Mouse (Mus musculus) hindbrain, postnatal 0 days (tissue): ENCODE measurements around the gene 4930503B20Rik. TPM values are rescaled to one million over a fixed set of nuclear protein-coding genes. Genes with fewer than 3 reads are reported as not detected.

ENCODE experiments used
- ATAC-seq: fragments of 200-750 bp; cut with Nextera tagmentation; 2 replicates; pipeline ENCODE4 v1.8.0; 2017; ENCODE audit warnings: mild to moderate bottlenecking, moderate TSS enrichment, moderate library complexity
- DNase-seq: peaks from one replicate; pipeline ENCODE4 v3.0.0-alpha.2; 2015; ENCODE audit warnings: low spot score
- H3K27ac ChIP-seq: fragments of 300-500 bp; sonication (generic); 2 replicates; pipeline ENCODE4 v1.5.1; 2014; ENCODE audit warnings: mild to moderate bottlenecking
- H3K27me3 ChIP-seq: fragments of 300-500 bp; sonication (generic); 2 replicates; pipeline ENCODE4 v1.6.1; 2014; ENCODE audit warnings: low read length, mixed read lengths; ENCODE audit not compliant: insufficient read depth
- H3K36me3 ChIP-seq: fragments of 300-500 bp; sonication (generic); 2 replicates; pipeline ENCODE4 v1.6.1; 2014; ENCODE audit warnings: low read length, mixed read lengths; ENCODE audit not compliant: insufficient read depth
- H3K4me1 ChIP-seq: fragments of 300-500 bp; sonication (generic); 2 replicates; pipeline ENCODE4 v1.6.1; 2014; ENCODE audit warnings: antibody characterized with exemption, low read length, mixed read lengths; ENCODE audit not compliant: insufficient read depth
- H3K4me2 ChIP-seq: fragments of 300-500 bp; sonication (generic); 2 replicates; pipeline ENCODE4 v1.6.1; 2014; ENCODE audit warnings: low read depth, mild to moderate bottlenecking, low read length, moderate library complexity, mixed read lengths
- H3K4me3 ChIP-seq: fragments of 300-500 bp; sonication (generic); 2 replicates; pipeline ENCODE4 v1.5.1; 2014; ENCODE audit warnings: low read length
- H3K9ac ChIP-seq: fragments of 300-500 bp; sonication (generic); replicated peaks from 2 replicates; pipeline ENCODE4 v1.6.1; 2014; ENCODE audit warnings: mild to moderate bottlenecking, low read length, moderate library complexity, mixed read lengths
- H3K9me3 ChIP-seq: fragments of 300-500 bp; sonication (generic); 2 replicates; pipeline ENCODE4 v1.6.1; 2016; ENCODE audit warnings: low read length, mixed read lengths
- CTCF ChIP-seq: IDR thresholded peaks from 2 replicates; pipeline ENCODE4 v1.5.1; 2016; ENCODE audit warnings: antibody characterized with exemption, control low read depth, low read depth
- WGBS: fragments of 180-500 bp; shearing (Covaris S2); extraction: QIAGEN DNeasy Blood & Tissue Kit; methylation state at CpG from one replicate; pipeline ENCODE4 v1.1.7; 2014; 5-methylcytosine and 5-hydroxymethylcytosine counted together
- polyA plus RNA-seq: library from polyadenylated mRNA; unstranded; fragments of >200 nt; fragmentation: Nextera tagmentation; extraction: Ambion mirVana; gene quantifications from 2 replicates; pipeline ENCODE4 v1.2.1, GENCODE M21; 2015
- total RNA-seq: library from RNA; depleted of rRNA; stranded (reverse); fragments of >200 nt; gene quantifications from 2 replicates; pipeline ENCODE4 v1.2.3, GENCODE M21; 2014

Gene 4930503B20Rik
- total and polyA plus RNA-seq, 2 experiments from 2014 or later: not detected

DNA sequence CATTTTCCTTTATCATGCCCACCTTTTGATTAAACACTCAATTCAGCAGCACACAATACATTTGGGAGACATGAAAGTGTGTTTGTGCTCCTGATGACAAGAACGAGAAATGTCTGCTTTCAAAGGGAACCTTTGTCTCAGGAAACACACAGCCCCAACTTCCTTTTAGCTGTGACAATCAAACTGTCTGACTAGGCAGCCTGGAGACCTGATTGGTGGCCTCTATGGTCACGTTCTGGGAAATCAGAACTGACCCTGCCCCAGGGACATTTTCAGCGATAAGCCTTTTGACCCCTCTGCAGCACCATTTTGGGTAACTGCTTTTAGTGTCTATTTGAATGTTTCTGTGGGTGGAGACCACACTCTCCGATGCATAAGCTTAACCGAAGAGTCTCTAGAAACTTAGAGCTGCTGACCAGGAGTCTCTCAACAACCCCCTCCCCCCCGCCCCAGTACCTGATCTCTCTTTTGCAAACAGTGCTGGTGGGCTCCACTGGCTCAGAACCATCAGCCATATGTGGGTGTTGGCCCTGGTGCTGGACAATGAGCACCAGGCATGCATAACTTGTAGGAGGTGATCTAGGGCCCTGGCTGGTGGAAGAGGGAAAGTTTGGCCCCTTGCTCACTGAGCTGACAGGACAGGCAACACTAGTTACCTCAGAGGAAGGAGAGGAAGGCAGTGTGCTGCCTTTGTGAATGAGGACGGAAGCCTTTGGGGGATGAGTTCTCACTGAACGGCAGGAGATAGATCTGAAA lies 22.7 kb downstream of the 4930503B20Rik start:
- H3K36me3 ChIP-seq: no peaks in the 10 kb centered on the region
- no peaks in the 10 kb centered on the region for H3K27me3 ChIP-seq
- TF ChIP-seq CTCF: no peak
- H3K27ac ChIP-seq: no peak overlapping the region
- no peaks in the 10 kb centered on the region for H3K4me1 ChIP-seq
- H3K9me3 ChIP-seq: no peaks in the 10 kb centered on the region
- DNase-seq (no peak), ATAC-seq (no peak)
- 66% methylated on average over 8 of the region's 8 CpGs for WGBS
- H3K4me3 ChIP-seq: no peak overlapping the region
- no peak overlapping the region for H3K4me2 ChIP-seq
- no peak overlapping the region for H3K9ac ChIP-seq

DNA sequence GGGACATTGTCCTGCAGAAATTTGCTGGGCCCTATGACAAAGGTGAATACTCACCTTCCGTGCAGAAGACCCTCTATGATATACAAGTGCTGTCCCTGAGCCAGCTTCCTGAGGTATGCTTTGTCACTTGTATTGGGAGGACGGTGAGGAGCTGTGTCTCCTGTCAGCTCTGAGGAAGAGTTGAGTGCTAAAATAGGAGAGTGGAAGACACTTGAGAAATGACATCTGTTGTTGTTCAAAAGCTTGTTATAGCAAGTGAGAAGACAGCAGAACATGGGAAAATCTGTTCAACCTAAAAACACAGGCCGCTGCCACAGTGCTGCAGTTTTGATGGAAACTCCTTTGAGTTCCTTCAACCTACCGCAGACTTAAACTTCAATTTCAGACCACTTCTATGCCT lies 25.4 kb downstream of the 4930503B20Rik start:
- no peaks in the 10 kb centered on the region for H3K9me3 ChIP-seq
- no peak overlapping the region for H3K27ac ChIP-seq
- DNase-seq (no peak), ATAC-seq (no peak)
- H3K36me3 ChIP-seq: no peaks in the 10 kb centered on the region
- WGBS: 87% methylated on average over 4 of the region's 4 CpGs
- no peak for TF ChIP-seq CTCF
- no peak overlapping the region for H3K4me2 ChIP-seq
- no peak overlapping the region for H3K9ac ChIP-seq
- 0 out of 2 replicates have a peak, but pooled peaks cover 2% of the 10 kb centered on the region for H3K4me1 ChIP-seq
- no peaks in the 10 kb centered on the region for H3K27me3 ChIP-seq
- H3K4me3 ChIP-seq: no peak overlapping the region

DNA sequence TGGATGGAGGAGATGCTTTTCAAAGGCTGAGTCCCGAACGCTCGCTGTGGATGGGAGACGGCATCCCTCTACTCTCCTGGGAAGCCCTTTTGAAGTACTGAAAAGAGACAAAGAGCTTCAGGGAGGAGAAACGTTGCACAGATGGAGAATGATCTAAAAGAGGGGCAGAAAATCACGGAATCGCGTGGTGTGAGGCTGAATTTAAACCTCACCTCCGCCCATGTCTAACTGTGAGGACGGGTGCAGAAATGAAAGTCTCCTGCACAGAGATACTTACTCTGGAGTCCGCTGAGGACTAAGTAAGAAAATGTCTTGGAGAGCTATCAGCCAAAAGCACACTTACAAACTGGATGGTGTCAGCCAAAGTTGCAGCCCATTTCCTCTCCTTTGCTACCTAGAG lies 29.2 kb downstream of the 4930503B20Rik start:
- H3K36me3 ChIP-seq: no peaks in the 10 kb centered on the region
- TF ChIP-seq CTCF: no peak
- 83% methylated on average over 11 of the region's 11 CpGs for WGBS

DNA sequence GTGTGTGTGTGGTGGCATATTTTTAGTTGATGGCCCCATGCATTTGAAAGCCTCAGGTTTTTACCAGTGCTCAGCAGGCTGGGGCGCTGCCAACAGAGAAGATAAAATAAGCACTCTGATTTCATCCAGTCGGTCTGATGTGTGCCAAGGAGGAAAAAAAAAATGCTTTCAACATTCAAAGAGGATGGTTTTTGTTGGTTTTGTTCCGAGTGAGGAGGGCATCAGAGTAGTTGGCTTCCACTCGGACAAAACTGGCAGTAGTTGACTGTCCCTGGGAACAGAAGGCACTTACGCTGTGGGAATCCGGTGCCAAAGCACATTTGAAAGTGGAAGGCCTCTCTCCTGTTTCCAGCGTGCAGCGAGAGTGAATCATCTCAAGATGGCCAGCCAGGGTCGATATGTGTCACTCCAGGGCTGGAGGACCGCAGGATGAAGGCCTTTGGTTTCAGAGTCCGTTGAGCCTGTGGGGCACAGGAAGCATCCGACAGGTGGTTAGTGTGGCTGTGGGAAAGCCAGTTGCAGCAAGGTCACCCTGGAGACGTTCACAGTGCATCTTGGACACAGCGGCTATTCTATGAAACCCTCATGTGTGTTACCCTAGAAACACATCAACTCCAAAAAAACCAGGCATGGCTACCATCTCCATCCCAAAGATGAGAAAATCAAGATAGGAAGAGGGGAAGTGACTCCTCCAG lies 30.4 kb downstream of the 4930503B20Rik start:
- peak; percentile 69 for DNase-seq

More for the DNA sequence above, 29.2 kb downstream of the 4930503B20Rik start:
- Histone ChIP-seq H3K27me3 (no peaks in the 10 kb centered on the region), H3K4me1 (0 out of 2 replicates have a peak, but pooled peaks cover 2% of the 10 kb centered on the region), H3K9ac (no peak overlapping the region), H3K27ac (no peak overlapping the region), H3K9me3 (no peaks in the 10 kb centered on the region), H3K4me3 (no peak overlapping the region), H3K4me2 (no peak overlapping the region)
- DNase-seq (no peak), ATAC-seq (no peak)

DNA sequence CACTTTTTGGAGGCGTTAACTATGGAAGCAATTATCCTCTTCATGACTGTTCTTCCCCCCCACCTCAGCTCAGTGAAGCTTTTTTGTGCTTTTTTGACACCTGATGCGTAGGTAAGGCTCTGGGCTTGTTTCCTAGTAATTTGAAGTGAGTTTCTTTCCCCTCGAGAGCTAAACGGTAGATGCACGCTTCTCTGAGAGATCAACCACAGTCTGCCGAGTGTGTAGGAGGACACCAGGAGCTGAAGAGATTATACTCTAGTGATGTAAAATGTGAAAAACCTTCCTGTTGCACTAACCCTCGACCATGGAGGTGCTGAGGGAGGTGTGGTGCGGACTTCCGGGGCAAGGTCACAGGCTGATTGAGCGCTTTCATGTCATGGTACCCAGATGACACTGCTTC lies 31.0 kb downstream of the 4930503B20Rik start:
- H3K9ac ChIP-seq: no peak overlapping the region
- 0 out of 2 replicates have a peak overlapping the region, but pooled peaks have one; percentile 56 for H3K27ac ChIP-seq
- H3K36me3 ChIP-seq: no peaks in the 10 kb centered on the region
- H3K9me3 ChIP-seq: no peaks in the 10 kb centered on the region
- DNase-seq: no peak
- no peak for ATAC-seq
- no peaks in the 10 kb centered on the region for H3K27me3 ChIP-seq
- 80% methylated on average over 10 of the region's 10 CpGs for WGBS
- no peak overlapping the region for H3K4me2 ChIP-seq
- H3K4me1 ChIP-seq: 0 out of 2 replicates have a peak, but pooled peaks cover 2% of the 10 kb centered on the region
- H3K4me3 ChIP-seq: no peak overlapping the region
- no peak for TF ChIP-seq CTCF

More for the DNA sequence above, 30.4 kb downstream of the 4930503B20Rik start:
- peak; percentile 78 for ATAC-seq
- TF ChIP-seq CTCF: no peak
- peak overlapping the region; percentile 48; the same call in 1 of the 2 replicates for H3K27ac ChIP-seq
- no peaks in the 10 kb centered on the region for H3K9me3 ChIP-seq
- no peaks in the 10 kb centered on the region for H3K27me3 ChIP-seq
- no peaks in the 10 kb centered on the region for H3K36me3 ChIP-seq
- no peak overlapping the region for H3K9ac ChIP-seq
- WGBS: 62% methylated on average over 14 of the region's 14 CpGs
- 0 out of 2 replicates have a peak, but pooled peaks cover 2% of the 10 kb centered on the region for H3K4me1 ChIP-seq
- H3K4me2 ChIP-seq: no peak overlapping the region
- H3K4me3 ChIP-seq: no peak overlapping the region

DNA sequence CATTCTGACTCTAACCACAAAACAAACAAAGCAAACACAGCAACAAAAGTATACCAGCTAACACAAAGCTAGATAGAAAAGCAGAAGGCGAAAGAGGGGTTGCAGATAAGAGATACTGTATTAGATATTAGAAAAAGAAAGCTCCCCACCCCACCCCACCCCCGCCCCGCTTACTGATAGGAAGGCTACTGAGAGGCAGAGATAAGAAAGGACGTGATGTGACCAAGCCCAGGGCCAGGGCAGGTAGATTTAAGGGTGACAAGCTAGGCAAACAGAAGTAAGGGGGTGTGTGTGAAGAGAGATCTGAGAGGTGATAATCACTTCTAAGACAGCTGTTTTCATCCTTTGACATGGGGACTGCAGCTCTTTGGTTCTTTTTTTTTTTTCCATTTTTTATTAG lies 32.8 kb downstream of the 4930503B20Rik start:
- H3K27ac ChIP-seq: no peak overlapping the region
- ATAC-seq (no peak), DNase-seq (no peak)
- no peaks in the 10 kb centered on the region for H3K36me3 ChIP-seq
- H3K9ac ChIP-seq: no peak overlapping the region
- no peaks in the 10 kb centered on the region for H3K9me3 ChIP-seq
- H3K27me3 ChIP-seq: no peaks in the 10 kb centered on the region
- WGBS: 86% methylated on average over 4 of the region's 4 CpGs
- 0 out of 2 replicates have a peak, but pooled peaks cover 2% of the 10 kb centered on the region for H3K4me1 ChIP-seq
- no peak overlapping the region for H3K4me2 ChIP-seq
- TF ChIP-seq CTCF: no peak
- H3K4me3 ChIP-seq: no peak overlapping the region
